Mouse (Mus musculus) layer of hippocampus, adult 8-10 months (tissue): ENCODE results near the gene Sohlh2. TPM values are rescaled to one million over a fixed set of nuclear protein-coding genes. Genes with fewer than 3 reads are reported as not detected.

ENCODE experiments used
- DNase-seq, 2 experiments: peaks; one replicate each; pipeline ENCODE4 v3.0.0; 2022; ENCODE audit warnings: low spot score in 2 of 2
- microRNA-seq, 2 experiments: library from miRNA; unstranded; fragments of <30 nt; microRNA quantifications; one replicate each; pipeline ENCODE4 v1.2.0; 2022
- total RNA-seq, 4 experiments: library from RNA; stranded (reverse); gene quantifications; 2 replicates each; pipeline ENCODE4 v1.2.4; 2022

Gene Sohlh2
- total RNA-seq, 4 experiments from 2014 or later, result not detected

GRCm38 (mm10) chr3:55207665-55208064 is 25.8 kb downstream of the Sohlh2 start:
- no peak for DNase-seq

GRCm38 (mm10) chr3:55212254-55212653 is 30.4 kb downstream of the Sohlh2 start:
- no peak for DNase-seq

- DNase-seq, result no peak
Observed at GRCm38 (mm10) chr3:55213785-55214184, 32.0 kb downstream of the Sohlh2 start.

GRCm38 (mm10) chr3:55214413-55214812 is 32.6 kb downstream of the Sohlh2 start:
- no peak for DNase-seq

- DNase-seq, result no peak
Observed at GRCm38 (mm10) chr3:55222502-55222901, 40.7 kb downstream of the Sohlh2 start.

- no peak for DNase-seq
Observed at GRCm38 (mm10) chr3:55223862-55224261, 42.0 kb downstream of the Sohlh2 start.

GRCm38 (mm10) chr3:55226501-55227213 is 44.8 kb downstream of the Sohlh2 start:
- DNase-seq, result no peak

- no peak for DNase-seq
Observed at GRCm38 (mm10) chr3:55227214-55227581, 45.4 kb downstream of the Sohlh2 start.

- DNase-seq, result no peak
Observed at GRCm38 (mm10) chr3:55241730-55242421, 60.0 kb downstream of the Sohlh2 start, which contains the start of gene Dclk1. Gene Dclk1, plus strand, starts transcription at chr3:55242364.

- DNase-seq, result peak; percentile 79 to 85
Observed at GRCm38 (mm10) chr3:55242422-55243055, 60.7 kb downstream of the Sohlh2 start.

- DNase-seq, result no peak
Observed at GRCm38 (mm10) chr3:55243056-55243471, 61.2 kb downstream of the Sohlh2 start.

GRCm38 (mm10) chr3:55244087-55244486 is 62.3 kb downstream of the Sohlh2 start:
- no peak for DNase-seq

- DNase-seq, result no peak
Observed at GRCm38 (mm10) chr3:55246618-55247272, 64.9 kb downstream of the Sohlh2 start.

GRCm38 (mm10) chr3:55248048-55248447 is 66.2 kb downstream of the Sohlh2 start:
- DNase-seq, result no peak

GRCm38 (mm10) chr3:55248508-55248907 is 66.7 kb downstream of the Sohlh2 start:
- peak in 1 of 2 experiments; percentile 52 for DNase-seq

GRCm38 (mm10) chr3:55250631-55251030 is 68.8 kb downstream of the Sohlh2 start:
- no peak for DNase-seq

Small RNAs within 50 kb of the gene (microRNA-seq; reads per million reads assigned to microRNA genes)
- 0 reads per million in 2 experiments for gene Gm22029

Other genes with a start within 250 kb of the Sohlh2 start
- 1 to 10 TPM; 2.1 to 4.2 (median 2.6) TPM for gene Ccna1, start 126.5 kb upstream of the Sohlh2 start, total RNA-seq
- gene Spg20, start 69.9 kb upstream of the Sohlh2 start, total RNA-seq, result 10 to 100 TPM; 41.3 to 56.1 (median 50.2) TPM
- under 1 TPM; 0.23 to 0.97 (median 0.66) TPM for gene Ccdc169, start 44.7 kb upstream of the Sohlh2 start, total RNA-seq
- 100 to 1,000 TPM; 509 to 592 (median 551) TPM for gene Dclk1, start 60.3 kb downstream of the Sohlh2 start, total RNA-seq